Mouse (Mus musculus): Measurements from ENCODE around the gene Shd. TPM values are rescaled to one million over a fixed set of nuclear protein-coding genes. Genes with fewer than 3 reads are reported as not detected.

Shd gene
- total RNA-seq, 2 experiments from 2014 or later = 0.72 to 0.87 TPM

DNA sequence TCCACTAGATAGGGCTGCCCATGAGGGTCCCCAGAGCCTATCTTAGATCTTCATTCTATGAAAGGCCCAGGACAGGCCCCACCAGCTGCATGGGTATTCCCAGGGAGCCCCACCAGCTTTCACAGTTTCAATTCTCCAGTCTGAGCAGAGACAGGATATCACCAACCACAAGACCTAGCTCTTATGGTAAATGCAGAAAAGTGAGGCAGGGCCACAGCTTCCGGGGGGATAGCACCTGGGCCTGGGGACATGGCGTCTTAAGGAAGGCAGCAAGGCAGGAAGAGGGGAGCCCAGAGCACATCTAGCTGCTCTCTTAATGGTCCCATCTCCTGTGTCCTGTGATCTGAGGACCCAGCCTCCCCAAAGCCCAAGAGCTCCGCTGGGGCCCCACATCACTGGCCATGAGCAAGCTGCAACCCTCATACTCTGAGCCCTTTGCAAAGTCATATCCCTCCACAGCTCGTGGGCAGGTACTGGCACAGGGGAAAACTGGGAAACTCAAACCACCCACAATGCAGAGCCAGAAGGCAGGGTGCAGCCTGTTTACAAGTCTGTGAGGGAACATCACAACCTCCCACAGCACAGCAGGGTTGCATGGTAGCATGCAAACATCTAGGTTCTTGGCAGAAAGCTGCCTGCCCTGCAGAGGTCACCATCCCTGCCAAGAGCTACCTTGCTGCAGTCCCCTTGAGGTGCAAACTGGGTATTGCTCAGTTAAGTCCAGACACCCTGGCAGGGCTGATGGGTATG, 51.1 kb downstream of the Shd start:
- intact Hi-C loops (cut with DNase I) = no loop called here
- DNase-seq = no peak

DNA sequence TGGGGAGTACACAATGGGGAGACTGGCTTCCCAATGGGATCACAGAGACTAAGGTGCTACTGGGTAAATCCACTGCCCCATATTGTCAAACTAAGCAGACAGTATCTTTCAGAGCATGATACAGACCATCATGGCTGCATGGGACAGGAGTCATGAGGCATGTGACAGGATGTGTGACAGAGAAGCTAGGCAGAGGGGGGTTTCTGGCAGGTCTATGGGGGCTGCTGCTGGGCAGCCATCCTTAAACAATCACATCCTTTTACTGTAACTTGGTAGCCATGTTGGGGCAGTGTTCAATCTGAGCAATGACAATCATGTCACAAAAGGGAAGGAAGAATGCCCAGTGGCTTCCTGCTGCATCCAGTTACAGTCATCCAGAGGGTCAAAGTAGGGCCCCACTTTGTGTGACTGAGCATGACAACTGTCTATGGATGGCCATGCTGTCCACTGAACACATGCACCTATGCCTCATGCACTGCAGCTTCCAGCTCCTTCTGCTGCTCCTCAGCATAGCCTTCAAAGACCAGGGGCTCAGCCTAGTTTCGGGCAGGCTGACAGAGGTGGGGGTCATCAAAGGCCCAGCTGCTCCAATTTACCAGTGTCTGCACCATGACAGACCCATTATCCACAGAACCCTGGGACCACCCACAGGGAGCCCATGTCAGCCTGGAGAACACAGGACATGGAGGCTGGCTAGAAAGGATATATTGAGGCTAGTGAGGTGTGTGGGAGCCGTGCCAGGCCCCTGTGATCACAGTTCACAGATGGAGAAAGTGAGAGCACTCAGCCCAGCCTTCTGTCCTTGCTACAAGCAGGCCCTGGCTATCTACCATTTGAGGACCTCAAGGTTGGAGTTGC, 52.1 kb downstream of the Shd start:
- intact Hi-C loops (cut with DNase I) = no loop called here
- DNase-seq = no peak

DNA sequence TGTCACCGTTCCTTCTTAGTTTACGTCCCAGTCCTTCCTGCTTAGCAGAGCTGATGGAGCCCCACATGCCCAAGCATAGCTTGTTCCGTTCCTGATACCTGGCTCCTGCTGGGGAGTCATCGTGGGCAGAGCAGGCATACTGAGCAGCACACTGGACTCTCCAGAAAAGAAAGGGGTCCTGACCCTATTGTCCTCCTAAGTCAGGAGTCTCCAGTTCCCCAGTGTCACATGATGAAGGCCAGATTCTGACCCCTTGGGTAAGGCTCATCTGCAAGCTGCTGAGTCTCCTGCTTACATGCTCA, 52.7 kb downstream of the Shd start:
- no peak for DNase-seq
- intact Hi-C loops (cut with DNase I) = no loop called here

DNA sequence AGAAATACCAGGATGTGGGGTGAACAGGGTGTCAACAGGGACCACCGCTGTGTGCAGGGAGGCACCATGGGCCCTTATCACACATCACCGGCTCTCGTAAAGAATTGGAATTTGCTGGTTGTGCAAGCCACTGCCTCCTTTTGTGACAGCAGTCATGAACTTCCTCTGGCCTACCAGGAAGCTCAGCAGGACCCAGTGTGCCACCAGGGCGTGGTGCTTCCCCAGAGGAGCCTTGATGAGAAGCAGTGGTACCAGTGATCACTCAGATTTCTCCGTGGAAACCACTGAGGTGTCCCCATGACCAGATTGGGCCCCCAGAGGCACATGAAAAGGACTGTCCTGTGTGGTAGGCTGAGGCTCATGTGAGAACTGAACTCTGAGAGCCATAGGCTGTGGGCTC, 53.1 kb downstream of the Shd start:
- no peak for DNase-seq
- intact Hi-C loops (cut with DNase I) = no loop called here

DNA sequence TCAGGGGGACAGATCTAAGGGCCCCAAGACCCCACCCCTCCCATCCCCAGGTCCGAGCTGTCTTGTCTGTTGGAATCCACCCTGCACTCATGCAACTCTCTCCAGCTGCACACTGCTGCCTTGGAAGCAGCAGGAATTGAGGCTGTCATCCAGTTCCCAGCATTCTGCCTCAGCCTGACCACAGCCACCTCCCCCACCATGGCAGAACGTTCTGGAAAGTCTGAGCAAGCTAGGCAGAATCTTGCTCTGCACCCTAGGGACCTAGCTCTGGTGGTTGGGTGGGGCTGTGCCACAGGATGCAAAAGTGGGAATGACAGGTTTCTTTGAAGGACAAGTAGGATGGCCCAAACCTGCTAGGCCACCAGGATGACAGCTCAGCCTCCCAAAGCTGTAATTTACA, 54.2 kb downstream of the Shd start:
- no peak for DNase-seq

DNA sequence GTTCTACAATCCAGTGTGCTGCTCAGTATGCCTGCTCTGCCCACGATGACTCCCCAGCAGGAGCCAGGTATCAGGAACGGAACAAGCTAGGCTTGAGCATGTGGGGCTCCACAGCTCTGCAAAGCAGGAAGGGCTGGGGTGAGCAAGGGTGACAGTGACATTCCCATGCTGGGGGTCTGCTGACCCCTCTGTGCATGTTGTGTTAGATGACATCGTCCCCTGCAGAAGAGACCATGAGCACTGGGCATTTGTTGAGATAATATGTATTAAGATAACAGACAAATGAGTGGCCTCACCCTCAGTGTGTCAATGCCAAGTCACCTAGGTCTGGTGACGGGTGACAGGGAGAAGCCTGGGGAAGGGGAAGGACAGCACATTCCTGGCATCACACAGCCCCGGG, 54.7 kb downstream of the Shd start:
- intact Hi-C loops (cut with DNase I) = no loop called here
- no peak for DNase-seq

More for the DNA sequence above, 54.2 kb downstream of the Shd start:
- intact Hi-C loops (cut with DNase I) = no loop called here

Other genes starting within 250 kb of the Shd start
- under 1 TPM; 0.47 to 0.76 TPM for gene Adgre4, start 220.5 kb upstream of the Shd start, total RNA-seq (2021)
- 1 to 10 TPM; 4.2 to 4.4 TPM for gene Zfp119a, start 91.5 kb upstream of the Shd start, total RNA-seq (2021)
- gene Zfp959, start 78.4 kb upstream of the Shd start, total RNA-seq (2021) = 1 to 10 TPM; 4.1 to 5.0 TPM
- 1 to 10 TPM; 3.7 to 4.3 TPM for gene Zfp119b, start 21.0 kb upstream of the Shd start, total RNA-seq (2021)
- gene Ebi3, start 17.8 kb upstream of the Shd start, total RNA-seq (2021) = 1 to 10 TPM in 1 of 2 experiments, under 1 TPM in 1; 0.78 to 1.6 TPM
- 1 to 10 TPM; 8.8 to 9.5 TPM for gene Yju2, start 11.4 kb upstream of the Shd start, total RNA-seq (2021)
- not detected for gene Fsd1, start 16.0 kb downstream of the Shd start, total RNA-seq (2021)
- gene Stap2, start 35.1 kb downstream of the Shd start, total RNA-seq (2021) = 10 to 100 TPM; 15.5 to 16.4 TPM
- gene Mpnd, start 35.2 kb downstream of the Shd start, total RNA-seq (2021) = 10 to 100 TPM; 58.6 to 64.1 TPM
- 10 to 100 TPM; 15.4 to 17.3 TPM for gene Sh3gl1, start 66.2 kb downstream of the Shd start, total RNA-seq (2021)
- gene Chaf1a, start 70.0 kb downstream of the Shd start, total RNA-seq (2021) = 1 to 10 TPM; 1.3 to 1.5 TPM
- gene Ubxn6, start 104.6 kb downstream of the Shd start, total RNA-seq (2021) = 10 to 100 TPM; 57.6 to 61.3 TPM
- gene Hdgfl2, start 109.2 kb downstream of the Shd start, total RNA-seq (2021) = 10 to 100 TPM; 37.5 to 41.1 TPM
- 100 to 1,000 TPM; 157 to 172 TPM for gene Plin4, start 139.3 kb downstream of the Shd start, total RNA-seq (2021)
- 100 to 1,000 TPM; 171 to 183 TPM for gene Plin5, start 147.1 kb downstream of the Shd start, total RNA-seq (2021)
- 10 to 100 TPM; 56.1 to 73.6 TPM for gene Lrg1, start 151.5 kb downstream of the Shd start, total RNA-seq (2021)
- gene Sema6b, start 169.9 kb downstream of the Shd start, total RNA-seq (2021) = 10 to 100 TPM in 1 of 2 experiments, 1 to 10 TPM in 1; 7.5 to 10.2 TPM
- gene Tnfaip8l1, start 192.0 kb downstream of the Shd start, total RNA-seq (2021) = 1 to 10 TPM; 1.9 to 2.8 TPM
- gene Mydgf, start 213.5 kb downstream of the Shd start, total RNA-seq (2021) = 10 to 100 TPM; 25.2 to 25.5 TPM
- 10 to 100 TPM; 38.4 to 43.0 TPM for gene Dpp9, start 248.4 kb downstream of the Shd start, total RNA-seq (2021)

Data from heart, postnatal 36 days (tissue).